Mouse (Mus musculus) brain, embryonic 14.5 days (tissue): ENCODE data around the gene Mrpl28.

Experiments used
- CTCF ChIP-seq: fragments of 200-500 bp; IDR thresholded peaks from 2 replicates; pipeline ENCODE4 v1.5.1; 2012; ENCODE audit warnings: inconsistent platforms, mild to moderate bottlenecking, moderate library complexity, borderline replicate concordance; ENCODE audit not compliant: insufficient read depth, insufficient read length; ENCODE audit errors: extremely low read depth
- POLR2A ChIP-seq: fragments of 200-500 bp; IDR thresholded peaks from 2 replicates; pipeline ENCODE4 v1.6.1; 2012; ENCODE audit warnings: mild to moderate bottlenecking, inconsistent platforms, borderline replicate concordance; ENCODE audit not compliant: poor library complexity, insufficient read depth, insufficient read length, severe bottlenecking; ENCODE audit errors: extremely low read depth

DNA sequence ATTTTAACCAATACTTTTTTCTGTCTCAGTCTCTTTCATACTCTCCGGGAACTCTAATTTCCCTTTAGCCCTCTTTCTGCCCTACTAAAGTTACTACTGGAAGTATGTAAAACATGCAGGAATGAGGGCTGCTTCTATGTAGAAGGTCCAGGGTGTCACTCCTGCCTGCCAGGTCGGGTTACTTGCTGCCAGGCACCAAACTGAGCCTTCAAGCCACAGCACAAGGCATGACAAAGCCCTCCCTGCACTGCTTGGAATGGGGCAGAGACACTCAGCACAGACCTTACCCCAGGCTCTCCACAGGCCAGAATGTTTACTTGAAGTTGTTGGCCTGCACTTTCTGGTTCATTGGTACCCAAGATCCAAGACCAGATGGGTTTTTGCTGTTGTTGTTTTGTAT is 23.1 kb upstream of the Mrpl28 start:
- TF ChIP-seq CTCF: no peak
- no peak for TF ChIP-seq POLR2A
